Mouse (Mus musculus) myocyte (in vitro differentiated cells): ENCODE measurements at regions not wholly inside any gene's neighbourhood (a gene's known extent, or its start where the extent isn't known, plus 50 kb on each side); places are given as distances from the start of the nearest gene placed in this dataset.

Experiments
- H3K27me3 ChIP-seq: one replicate; pipeline ENCODE4 v1.6.1; 2011; ENCODE audit not compliant: control insufficient read depth, insufficient read depth, insufficient read length
- H3K36me3 ChIP-seq: one replicate; pipeline ENCODE4 v1.6.1; 2011; ENCODE audit not compliant: control insufficient read depth, insufficient read depth
- H3K4me2 ChIP-seq: one replicate; pipeline ENCODE4 v1.6.1; 2011; ENCODE audit warnings: low read depth, control low read depth
- H3K4me3 ChIP-seq: one replicate; pipeline ENCODE4 v1.5.1; 2011; ENCODE audit warnings: mild to moderate bottlenecking, control low read depth, moderate library complexity
- H3K79me2 ChIP-seq: one replicate; pipeline ENCODE4 v1.6.1; 2011; ENCODE audit not compliant: control insufficient read depth, insufficient read depth
- H3ac ChIP-seq: one replicate; pipeline ENCODE4 v1.6.1; 2011; ENCODE audit not compliant: control insufficient read depth, insufficient read length
- CEBPB ChIP-seq: IDR thresholded peaks from 2 replicates; pipeline ENCODE4 v1.6.1; 2011; ENCODE audit warnings: mild to moderate bottlenecking, moderate library complexity; ENCODE audit not compliant: poor library complexity, insufficient read depth, severe bottlenecking
- E2F4 ChIP-seq: IDR thresholded peaks from one replicate; pipeline ENCODE4 v1.6.1; 2011; ENCODE audit warnings: mild to moderate bottlenecking, control low read depth, moderate library complexity; ENCODE audit not compliant: insufficient read depth
- MAX ChIP-seq: IDR thresholded peaks from one replicate; pipeline ENCODE4 v1.6.1; 2011; ENCODE audit warnings: low read depth, mild to moderate bottlenecking, control low read depth
- MYOD1 ChIP-seq, 3 experiments: IDR thresholded peaks; one replicate each; pipeline ENCODE4 v1.6.1; 2011; ENCODE audit warnings: control low read depth in 2 of 3, low read depth in 2 of 3, mild to moderate bottlenecking in 2 of 3, moderate library complexity in 1 of 3; ENCODE audit not compliant: insufficient read length in 2 of 3, control insufficient read depth in 1 of 3
- MYOG ChIP-seq, 3 experiments: IDR thresholded peaks; one replicate each; pipeline ENCODE4 v1.6.1; 2011; ENCODE audit warnings: control low read depth in 2 of 3, low read depth in 2 of 3, mild to moderate bottlenecking in 2 of 3; ENCODE audit not compliant: insufficient read length in 2 of 3, control insufficient read depth in 1 of 3, insufficient read depth in 1 of 3
- POLR2A ChIP-seq: IDR thresholded peaks from one replicate; pipeline ENCODE4 v1.6.1; 2011; ENCODE audit warnings: low read depth, mild to moderate bottlenecking, control low read depth, moderate library complexity; ENCODE audit not compliant: insufficient read length
- POLR2AphosphoS2 ChIP-seq: IDR thresholded peaks from one replicate; pipeline ENCODE4 v1.6.1; 2011; ENCODE audit warnings: low read depth, control low read depth; ENCODE audit not compliant: insufficient read length
- REST ChIP-seq: IDR thresholded peaks from one replicate; pipeline ENCODE4 v1.6.1; 2011; ENCODE audit warnings: mild to moderate bottlenecking, control low read depth, moderate library complexity; ENCODE audit not compliant: insufficient read depth, insufficient read length
- SRF ChIP-seq: IDR thresholded peaks from one replicate; pipeline ENCODE4 v1.6.1; 2011; ENCODE audit warnings: low read depth; ENCODE audit not compliant: control insufficient read depth, insufficient read length
- TCF12 ChIP-seq: IDR thresholded peaks from one replicate; pipeline ENCODE4 v1.6.1; 2011; ENCODE audit warnings: mild to moderate bottlenecking, control low read depth; ENCODE audit not compliant: poor library complexity, insufficient read depth, severe bottlenecking
- TCF3 ChIP-seq: IDR thresholded peaks from one replicate; pipeline ENCODE4 v1.6.1; 2011; ENCODE audit warnings: low read depth, control low read depth; ENCODE audit not compliant: insufficient read length
- USF1 ChIP-seq: IDR thresholded peaks from one replicate; pipeline ENCODE4 v1.6.1; 2011; ENCODE audit warnings: low read depth, mild to moderate bottlenecking, control low read depth, moderate library complexity

GRCm38 (mm10) chr8:10931266-10931665, 77.0 kb downstream of the Irs2 start:
- Histone ChIP-seq H3K27me3 (no peaks in the 10 kb centered on the region), H3ac (no peak overlapping the region), H3K4me3 (no peak overlapping the region), H3K4me2 (no peak overlapping the region), H3K79me2 (no peaks in the 10 kb centered on the region), H3K36me3 (no peaks in the 10 kb centered on the region)
- TF ChIP-seq REST (no peak), E2F4 (no peak)

GRCm38 (mm10) chr8:10928836-10929235, 79.4 kb downstream of the Irs2 start:
- no peak for TF ChIP-seq E2F4
- no peak for TF ChIP-seq MYOG (IDR thresholded peaks at IDR 0.05; ENCODE audit: control insufficient read depth in 1 of 3, insufficient read depth in 1 of 3, insufficient read length in 2 of 3, low read depth in 2 of 3)
- no peak for TF ChIP-seq TCF12
- no peak for TF ChIP-seq REST
- no peak for TF ChIP-seq USF1
- no peak for TF ChIP-seq POLR2A
- no peak for TF ChIP-seq TCF3
- no peak for TF ChIP-seq MYOD1 (IDR thresholded peaks at IDR 0.05; ENCODE audit: control insufficient read depth in 1 of 3, insufficient read length in 2 of 3, low read depth in 2 of 3)
- TF ChIP-seq CEBPB: no peak
- no peak for TF ChIP-seq SRF
- no peak for TF ChIP-seq POLR2AphosphoS2
- TF ChIP-seq MAX: no peak
- no peaks in the 10 kb centered on the region for H3K79me2 ChIP-seq
- no peak overlapping the region for H3K4me3 ChIP-seq
- H3K4me2 ChIP-seq: no peak overlapping the region
- H3ac ChIP-seq: no peak overlapping the region
- no peaks in the 10 kb centered on the region for H3K36me3 ChIP-seq
- no peaks in the 10 kb centered on the region for H3K27me3 ChIP-seq

GRCm38 (mm10) chr8:10928342-10928794, 79.9 kb downstream of the Irs2 start:
- no peak overlapping the region for H3K4me2 ChIP-seq
- H3K27me3 ChIP-seq: no peaks in the 10 kb centered on the region
- no peak overlapping the region for H3ac ChIP-seq
- no peak overlapping the region for H3K4me3 ChIP-seq
- H3K36me3 ChIP-seq: no peaks in the 10 kb centered on the region
- TF ChIP-seq POLR2AphosphoS2 (no peak), POLR2A (no peak)
- H3K79me2 ChIP-seq: no peaks in the 10 kb centered on the region

- Histone ChIP-seq H3K36me3 (no peaks in the 10 kb centered on the region), H3K27me3 (no peaks in the 10 kb centered on the region), H3K79me2 (no peaks in the 10 kb centered on the region), H3ac (no peak overlapping the region), H3K4me3 (no peak overlapping the region), H3K4me2 (no peak overlapping the region)
- TF ChIP-seq USF1 (no peak), MAX (no peak), SRF (no peak), MYOG (IDR thresholded peaks at IDR 0.05; ENCODE audit: control insufficient read depth in 1 of 3, insufficient read depth in 1 of 3, insufficient read length in 2 of 3, low read depth in 2 of 3) (no peak), REST (no peak), TCF3 (no peak), E2F4 (no peak), MYOD1 (IDR thresholded peaks at IDR 0.05; ENCODE audit: control insufficient read depth in 1 of 3, insufficient read length in 2 of 3, low read depth in 2 of 3) (no peak), POLR2AphosphoS2 (no peak)
Measured at GRCm38 (mm10) chr8:10927187-10927586, 81.1 kb downstream of the Irs2 start.

- H3K4me2 ChIP-seq: peak overlapping the region; percentile 77
- H3K4me3 ChIP-seq: no peak overlapping the region
- H3K79me2 ChIP-seq: no peaks in the 10 kb centered on the region
- no peaks in the 10 kb centered on the region for H3K36me3 ChIP-seq
- TF ChIP-seq REST: no peak
- peak; percentile 30 to 88 (median 78) for TF ChIP-seq MYOD1 (IDR thresholded peaks at IDR 0.05; ENCODE audit: control insufficient read depth in 1 of 3, insufficient read length in 2 of 3, low read depth in 2 of 3)
- no peak for TF ChIP-seq TCF3
- TF ChIP-seq E2F4: no peak
- no peak for TF ChIP-seq POLR2AphosphoS2
- no peak for TF ChIP-seq USF1
- no peak for TF ChIP-seq TCF12
- TF ChIP-seq CEBPB: no peak
- peak in 2 of 3 experiments; percentile 14 to 55 for TF ChIP-seq MYOG (IDR thresholded peaks at IDR 0.05; ENCODE audit: control insufficient read depth in 1 of 3, insufficient read depth in 1 of 3, insufficient read length in 2 of 3, low read depth in 2 of 3)
- no peak for TF ChIP-seq MAX
- no peaks in the 10 kb centered on the region for H3K27me3 ChIP-seq
- H3ac ChIP-seq: no peak overlapping the region
Measured at GRCm38 (mm10) chr8:10926518-10926915, 81.7 kb downstream of the Irs2 start.
